Mouse (Mus musculus) ES-Bruce4 (cell line): ENCODE measurements around the gene Gm10273. TPM values are rescaled to one million over a fixed set of nuclear protein-coding genes. Genes with fewer than 3 reads are reported as not detected.

Source experiments
- H3K27ac ChIP-seq: 2 replicates; pipeline ENCODE4 v1.5.1; 2012; ENCODE audit warnings: low read length, inconsistent platforms; ENCODE audit not compliant: insufficient read depth
- H3K27me3 ChIP-seq: 2 replicates; pipeline ENCODE4 v1.6.1; 2012; ENCODE audit warnings: mild to moderate bottlenecking, low read length, inconsistent platforms; ENCODE audit not compliant: control insufficient read depth, poor library complexity, insufficient read depth, severe bottlenecking
- H3K36me3 ChIP-seq: 2 replicates; pipeline ENCODE4 v1.6.1; 2012; ENCODE audit warnings: inconsistent platforms, mild to moderate bottlenecking, low read length, moderate library complexity; ENCODE audit not compliant: control insufficient read depth, poor library complexity, insufficient read depth, severe bottlenecking
- H3K4me1 ChIP-seq: one replicate; pipeline ENCODE4 v1.8.1; 2011; ENCODE audit warnings: low read length; ENCODE audit not compliant: control insufficient read depth, insufficient read depth
- H3K4me3 ChIP-seq: 2 replicates; pipeline ENCODE4 v1.5.1; 2011; ENCODE audit warnings: low read depth, mild to moderate bottlenecking, low read length
- H3K9ac ChIP-seq: 2 replicates; pipeline ENCODE4 v1.6.1; 2012; ENCODE audit warnings: low read depth, mild to moderate bottlenecking, inconsistent platforms; ENCODE audit not compliant: poor library complexity, severe bottlenecking
- H3K9me3 ChIP-seq: replicated peaks from 2 replicates; pipeline ENCODE4 v1.6.1; 2012; ENCODE audit warnings: mild to moderate bottlenecking, low read length, inconsistent platforms; ENCODE audit not compliant: control insufficient read depth, poor library complexity, insufficient read depth, severe bottlenecking
- CTCF ChIP-seq: IDR thresholded peaks from one replicate; pipeline ENCODE4 v1.8.1; 2011; ENCODE audit warnings: low read depth, low read length
- EP300 ChIP-seq: IDR thresholded peaks from 2 replicates; pipeline ENCODE4 v1.6.1; 2011; ENCODE audit warnings: low read depth, low read length; ENCODE audit not compliant: insufficient read depth
- POLR2A ChIP-seq: IDR thresholded peaks from one replicate; pipeline ENCODE4 v1.8.1; 2011; ENCODE audit warnings: low read length; ENCODE audit not compliant: insufficient read depth
- polyA plus RNA-seq: library from polyadenylated mRNA; stranded (reverse); fragments of >200 nt; gene quantifications from 2 replicates; pipeline ENCODE4 v1.2.4, GENCODE M21; 2011; ENCODE audit warnings: low read depth; ENCODE audit not compliant: missing spikeins, insufficient read depth, insufficient read length

Gm10273 gene
- polyA plus RNA-seq, 1 experiment, result 49.8 TPM

DNA sequence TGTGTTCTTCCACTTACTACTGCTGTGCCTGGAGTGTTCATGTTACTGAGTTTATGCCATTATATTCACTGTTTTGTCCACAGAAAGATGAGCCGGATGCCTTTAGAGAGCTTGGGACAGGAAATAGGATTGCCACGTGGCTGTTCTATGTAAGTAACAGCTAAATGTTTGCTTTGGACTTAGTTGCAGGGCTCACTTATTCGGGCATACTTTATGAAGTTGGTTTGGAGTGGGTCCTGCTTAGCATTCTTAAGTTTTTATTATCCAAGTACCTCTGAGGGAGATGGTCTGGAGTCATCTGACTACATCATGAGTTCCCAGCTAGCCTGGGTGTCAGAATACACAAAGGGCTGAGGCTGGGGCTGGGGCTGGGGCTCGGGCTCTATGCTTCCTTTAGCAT lies 28.2 kb upstream of the Gm10273 start:
- Histone ChIP-seq H3K4me1 (peaks cover 2% of the 10 kb centered on the region), H3K9me3 (no peaks in the 10 kb centered on the region), H3K4me3 (no peak overlapping the region), H3K27ac (no peak overlapping the region), H3K27me3 (no peaks in the 10 kb centered on the region), H3K36me3 (0 out of 2 replicates have a peak, but pooled peaks cover 3% of the 10 kb centered on the region), H3K9ac (no peak overlapping the region)
- no peak for TF ChIP-seq POLR2A
- no peak for TF ChIP-seq EP300
- no peak for TF ChIP-seq CTCF

- Histone ChIP-seq H3K9me3 (no peaks in the 10 kb centered on the region), H3K4me1 (peaks cover 2% of the 10 kb centered on the region), H3K9ac (no peak overlapping the region), H3K27me3 (no peaks in the 10 kb centered on the region), H3K36me3 (0 out of 2 replicates have a peak, but pooled peaks cover 3% of the 10 kb centered on the region), H3K4me3 (no peak overlapping the region), H3K27ac (no peak overlapping the region)
- TF ChIP-seq CTCF, result no peak
- no peak for TF ChIP-seq POLR2A
- TF ChIP-seq EP300, result no peak
Measured at GRCm38 (mm10) chr10:59368729-59369128, 26.7 kb upstream of the Gm10273 start.

DNA sequence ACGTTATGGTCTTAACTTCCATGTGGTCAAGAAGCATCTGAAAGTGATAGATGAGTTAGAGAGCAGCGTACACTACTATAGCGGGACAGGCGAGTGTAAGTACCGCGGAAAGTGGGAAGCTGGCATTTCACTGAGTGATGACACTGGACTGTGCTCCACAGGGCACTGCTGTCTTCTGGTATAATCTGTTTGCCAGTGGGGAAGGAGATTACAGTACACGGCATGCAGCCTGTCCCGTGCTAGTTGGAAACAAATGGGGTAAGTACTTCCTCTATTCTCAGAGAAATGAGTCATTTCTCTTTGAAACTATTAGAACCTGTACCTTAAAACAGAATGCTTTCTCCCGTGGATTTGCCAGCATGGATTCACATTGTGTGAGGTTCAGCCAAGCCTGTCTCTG lies 26.0 kb upstream of the Gm10273 start:
- H3K9me3 ChIP-seq, result no peaks in the 10 kb centered on the region
- no peak overlapping the region for H3K4me3 ChIP-seq
- H3K4me1 ChIP-seq, result peaks cover 2% of the 10 kb centered on the region
- no peak overlapping the region for H3K9ac ChIP-seq
- H3K36me3 ChIP-seq, result 0 out of 2 replicates have a peak, but pooled peaks cover 3% of the 10 kb centered on the region
- no peak overlapping the region for H3K27ac ChIP-seq
- no peaks in the 10 kb centered on the region for H3K27me3 ChIP-seq
- TF ChIP-seq CTCF (no peak), POLR2A (no peak), EP300 (no peak)

DNA sequence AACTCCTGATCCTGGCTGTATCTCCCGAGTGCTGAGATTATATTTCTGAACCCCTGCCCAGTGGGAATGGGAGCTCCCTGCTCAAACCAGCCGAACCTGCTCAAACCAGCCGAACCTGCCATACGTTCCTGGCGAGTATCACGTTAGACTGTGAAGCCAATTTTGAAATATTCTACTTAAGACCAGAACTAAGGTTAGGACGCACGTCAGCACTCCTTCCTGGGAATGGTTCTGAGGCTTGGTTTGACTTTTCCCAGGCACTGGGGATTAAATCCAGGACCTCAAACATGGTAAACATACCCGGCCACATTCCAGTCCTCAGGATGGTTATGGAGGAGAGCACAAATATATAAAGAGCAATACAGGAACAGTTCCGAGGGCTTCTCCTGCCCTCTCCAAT lies 17.5 kb upstream of the Gm10273 start:
- Histone ChIP-seq H3K4me1 (no peaks in the 10 kb centered on the region), H3K9ac (no peak overlapping the region), H3K4me3 (no peak overlapping the region), H3K27ac (no peak overlapping the region), H3K27me3 (no peaks in the 10 kb centered on the region), H3K36me3 (no peaks in the 10 kb centered on the region), H3K9me3 (no peaks in the 10 kb centered on the region)
- TF ChIP-seq EP300 (no peak), CTCF (no peak), POLR2A (no peak)

DNA sequence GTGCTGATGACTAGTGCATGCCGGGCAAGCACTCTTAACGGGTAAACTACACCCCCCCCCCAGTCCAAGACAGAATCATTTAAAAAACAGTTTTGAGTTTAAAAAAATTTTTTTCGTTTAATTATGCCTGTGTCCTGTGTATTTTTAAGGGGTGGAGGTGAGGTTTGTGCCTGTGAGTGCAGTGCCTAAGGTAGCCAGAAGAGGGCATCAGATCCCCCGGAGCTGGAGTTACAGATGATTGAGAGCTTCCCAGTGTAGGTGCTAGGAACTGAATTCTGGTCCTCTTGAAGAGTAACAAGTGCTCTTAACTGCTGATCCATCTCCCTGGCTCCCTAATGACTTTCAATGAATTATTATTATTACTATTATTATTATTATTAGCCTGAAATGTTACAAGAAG lies 16.7 kb upstream of the Gm10273 start:
- Histone ChIP-seq H3K36me3 (no peaks in the 10 kb centered on the region), H3K9ac (no peak overlapping the region), H3K4me3 (no peak overlapping the region), H3K27me3 (no peaks in the 10 kb centered on the region), H3K27ac (no peak overlapping the region), H3K4me1 (no peaks in the 10 kb centered on the region), H3K9me3 (no peaks in the 10 kb centered on the region)
- TF ChIP-seq EP300 (no peak), CTCF (peak; percentile 54)

- H3K9ac ChIP-seq, result no peak overlapping the region
- H3K36me3 ChIP-seq, result no peaks in the 10 kb centered on the region
Measured at GRCm38 (mm10) chr10:59379927-59380326, 15.5 kb upstream of the Gm10273 start.

More at GRCm38 (mm10) chr10:59379927-59380326, 15.5 kb upstream of the Gm10273 start:
- TF ChIP-seq EP300 (no peak), POLR2A (no peak), CTCF (no peak)
- Histone ChIP-seq H3K9me3 (no peaks in the 10 kb centered on the region), H3K4me1 (no peaks in the 10 kb centered on the region), H3K4me3 (no peak overlapping the region), H3K27ac (peak overlapping the region; percentile 4; the same call in 1 of the 2 replicates), H3K27me3 (no peaks in the 10 kb centered on the region)
